Mouse (Mus musculus): Measurements from ENCODE around the gene Zfp978. TPM values are rescaled to one million over a fixed set of nuclear protein-coding genes. Genes with fewer than 3 reads are reported as not detected.
"Not testable (repeated sequence)": the region's sequence is repeated elsewhere in the genome, so short reads cannot be mapped to it uniquely, and the experiment has no call there.

The Zfp978 gene
- polyA plus RNA-seq, 1 experiment from 2014 or later = 0.14 TPM

DNA sequence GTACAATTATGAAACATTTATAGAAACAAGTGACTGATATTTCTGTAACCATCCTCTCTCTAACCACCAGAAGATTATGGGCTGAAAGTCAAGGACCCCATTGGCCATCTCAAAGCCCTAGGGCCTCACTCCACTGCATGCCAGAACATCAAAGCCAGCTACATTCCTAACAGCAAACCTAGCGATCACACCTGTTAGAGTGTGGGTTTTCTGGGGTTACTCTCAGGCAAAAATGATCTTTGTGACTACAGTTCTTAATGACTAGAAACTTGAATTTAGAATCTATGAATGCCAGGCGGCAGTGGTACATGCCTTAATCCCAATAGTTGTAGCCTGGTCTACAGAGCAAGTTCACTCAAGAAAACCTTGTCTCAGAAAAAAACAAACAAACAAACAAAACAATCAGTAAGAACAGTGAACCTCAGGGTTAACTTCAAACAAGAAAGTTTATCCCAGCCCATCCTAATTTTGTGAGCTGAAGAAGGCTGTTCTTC is 16.0 kb upstream of the Zfp978 start:
- not testable (repeated sequence) for H3K9ac ChIP-seq; H3K27ac ChIP-seq (replicated peaks); H3K4me3 ChIP-seq; H3K4me2 ChIP-seq; H3K4me1 ChIP-seq (replicated peaks); ATAC-seq (ENCODE audit: low FRiP score, low read depth); H3K27me3 ChIP-seq; H3K36me3 ChIP-seq
- H3K9me3 ChIP-seq = peaks cover 54% of the 10 kb centered on the region
- 91% methylated on average over 2 of the region's 2 CpGs for WGBS

DNA sequence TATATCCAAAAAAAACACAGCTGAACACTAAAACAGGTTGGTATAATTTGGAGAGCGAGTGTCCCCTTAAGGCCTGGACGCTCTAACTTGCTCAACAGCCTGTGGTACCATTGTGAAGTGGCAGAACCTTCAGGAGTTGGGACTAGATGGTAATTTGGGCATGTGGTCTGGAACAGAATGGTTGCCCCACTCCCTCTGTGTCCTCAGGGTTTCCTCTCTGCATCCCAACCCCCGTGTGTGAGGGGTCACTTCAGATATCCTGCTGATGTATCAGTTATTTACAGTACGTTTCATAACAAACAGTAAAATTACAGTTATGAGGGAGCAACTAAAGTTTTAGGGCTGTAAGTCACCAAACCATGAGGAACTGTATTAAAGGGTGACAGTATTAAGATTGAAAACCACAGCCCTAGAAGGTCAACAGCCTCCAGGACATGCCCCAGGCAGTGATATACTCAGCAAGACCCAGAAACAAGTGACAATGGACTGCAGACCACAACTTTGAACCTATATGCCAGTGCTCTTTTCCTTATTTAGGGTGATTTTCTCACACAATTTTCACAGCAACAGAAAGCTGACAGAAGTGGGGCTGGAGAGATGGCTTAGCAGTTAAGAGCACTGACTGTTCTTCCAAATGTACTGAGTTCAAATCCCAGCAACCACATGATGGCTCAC is 14.6 kb upstream of the Zfp978 start:
- H3K9me3 ChIP-seq = peaks cover 58% of the 10 kb centered on the region
- WGBS = 68% methylated on average over 4 of the region's 4 CpGs
- not testable (repeated sequence) for ATAC-seq (ENCODE audit: low FRiP score, low read depth)

DNA sequence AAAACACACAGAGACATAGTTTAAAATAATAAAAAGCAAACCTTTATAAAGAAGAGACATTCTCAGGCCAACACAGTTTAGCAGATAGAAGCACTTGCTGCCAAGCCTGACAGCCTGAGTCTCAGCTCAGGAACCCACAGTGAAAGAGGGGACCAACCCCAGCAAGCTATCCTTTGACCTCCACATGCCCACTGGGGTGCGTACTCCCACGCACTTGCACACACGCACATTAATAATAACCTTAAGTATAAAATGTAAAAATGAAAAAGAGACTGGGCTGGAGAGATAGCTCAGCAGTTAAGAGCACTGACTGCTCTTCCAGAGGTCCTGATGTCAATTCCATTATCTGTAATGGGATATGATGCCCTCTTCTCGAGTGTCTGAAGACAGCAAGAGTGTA is 13.8 kb upstream of the Zfp978 start:
- not testable (repeated sequence) for H3K36me3 ChIP-seq; H3K27me3 ChIP-seq; ATAC-seq (ENCODE audit: low FRiP score, low read depth); H3K4me2 ChIP-seq; H3K4me3 ChIP-seq; H3K4me1 ChIP-seq (replicated peaks); H3K27ac ChIP-seq (replicated peaks); H3K9ac ChIP-seq
- WGBS = 69% methylated on average over 4 of the region's 4 CpGs
- peaks cover 58% of the 10 kb centered on the region for H3K9me3 ChIP-seq

More for the DNA sequence above, 14.6 kb upstream of the Zfp978 start:
- H3K4me3 ChIP-seq; H3K9ac ChIP-seq; H3K27ac ChIP-seq (replicated peaks); H3K27me3 ChIP-seq; H3K4me2 ChIP-seq; H3K4me1 ChIP-seq (replicated peaks); H3K36me3 ChIP-seq: not testable (repeated sequence)

DNA sequence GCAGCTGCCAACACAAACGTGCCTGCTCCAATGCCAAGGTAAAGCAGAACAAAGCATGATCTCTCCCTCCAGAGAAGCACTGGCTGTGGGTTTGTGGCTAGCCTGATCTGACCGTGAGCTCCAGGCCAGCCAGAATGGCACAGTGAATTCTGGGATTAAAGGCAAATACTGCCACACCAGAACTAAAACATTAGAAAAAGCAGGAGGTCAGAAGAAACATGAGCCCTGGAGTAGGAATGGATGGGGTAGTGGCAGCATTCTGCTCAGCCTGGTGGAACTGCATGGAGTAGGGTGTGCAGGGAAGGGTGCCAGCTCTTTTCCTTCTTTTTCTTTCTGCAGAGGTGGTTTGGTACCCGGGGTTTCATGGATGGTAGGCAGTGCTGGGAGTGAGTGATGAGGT is 13.2 kb upstream of the Zfp978 start:
- H3K4me2 ChIP-seq; H3K4me1 ChIP-seq (replicated peaks); H3K36me3 ChIP-seq; H3K27ac ChIP-seq (replicated peaks); H3K4me3 ChIP-seq; ATAC-seq (ENCODE audit: low FRiP score, low read depth); H3K27me3 ChIP-seq; H3K9ac ChIP-seq: not testable (repeated sequence)
- peaks cover 57% of the 10 kb centered on the region for H3K9me3 ChIP-seq
- 82% methylated on average over 2 of the region's 3 CpGs for WGBS

DNA sequence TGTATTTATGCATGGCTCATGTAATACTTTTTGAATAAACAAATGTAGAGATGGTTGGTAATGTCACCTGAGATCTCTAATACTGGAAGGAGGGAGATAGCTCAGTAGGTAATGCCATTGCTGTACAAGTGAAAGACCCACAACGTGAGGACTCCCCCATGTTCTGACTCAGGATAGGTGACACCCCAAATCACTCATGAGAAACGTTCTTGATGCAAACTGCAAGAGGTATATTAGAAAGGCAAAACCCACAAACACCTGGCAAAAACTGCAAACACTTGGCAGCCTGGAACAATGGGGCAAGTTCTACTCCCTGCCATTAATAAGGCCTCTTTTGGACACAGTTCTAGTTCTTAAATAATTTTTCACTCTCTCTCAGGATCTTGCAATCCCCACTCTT is 12.7 kb upstream of the Zfp978 start:
- H3K4me3 ChIP-seq; H3K4me1 ChIP-seq (replicated peaks); H3K36me3 ChIP-seq; H3K27ac ChIP-seq (replicated peaks); H3K4me2 ChIP-seq; ATAC-seq (ENCODE audit: low FRiP score, low read depth); H3K27me3 ChIP-seq; H3K9ac ChIP-seq: not testable (repeated sequence)
- H3K9me3 ChIP-seq = peaks cover 52% of the 10 kb centered on the region
- 87% methylated on average over 2 of the region's 2 CpGs for WGBS

DNA sequence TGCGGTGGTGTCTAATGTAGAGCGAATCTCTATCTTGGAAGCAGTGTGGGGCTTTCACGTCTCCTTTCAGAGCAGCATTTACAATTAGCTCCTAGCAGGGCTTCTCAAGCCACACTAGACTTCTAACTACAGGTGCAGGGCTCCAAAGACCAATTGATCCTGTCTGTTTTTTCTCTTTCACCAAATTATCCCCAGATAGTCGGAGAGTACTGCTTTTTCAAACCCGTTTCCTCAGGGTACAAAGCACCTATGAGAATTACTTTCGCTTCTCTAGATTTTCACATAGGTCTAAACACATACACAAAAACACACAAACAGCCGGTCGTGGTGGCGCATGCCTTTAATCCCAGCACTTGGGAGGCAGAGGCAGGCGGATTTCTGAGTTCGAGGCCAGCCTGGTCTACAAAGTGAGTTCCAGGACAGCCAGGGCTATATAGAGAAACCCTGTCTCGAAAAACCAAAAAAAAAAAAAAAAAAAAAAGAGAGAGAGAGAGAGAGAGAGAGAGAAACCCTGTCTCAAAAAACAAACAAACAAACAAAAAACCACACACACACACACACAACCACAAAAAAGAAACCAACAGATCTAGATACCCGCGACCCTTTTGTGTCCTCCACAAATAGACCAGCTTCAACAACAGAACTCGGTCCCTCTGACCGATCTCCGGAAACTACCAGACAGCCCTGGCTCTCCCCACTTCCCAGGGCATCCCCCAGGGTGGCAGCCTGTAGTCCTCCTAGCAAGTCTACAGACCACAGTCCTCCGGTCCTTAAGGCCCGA is 12.0 kb upstream of the Zfp978 start:
- peaks cover 45% of the 10 kb centered on the region for H3K9me3 ChIP-seq
- H3K27ac ChIP-seq (replicated peaks); H3K4me2 ChIP-seq; ATAC-seq (ENCODE audit: low FRiP score, low read depth); H3K9ac ChIP-seq; H3K4me3 ChIP-seq; H3K27me3 ChIP-seq; H3K36me3 ChIP-seq; H3K4me1 ChIP-seq (replicated peaks): not testable (repeated sequence)
- WGBS = 93% methylated on average over 18 of the region's 19 CpGs

DNA sequence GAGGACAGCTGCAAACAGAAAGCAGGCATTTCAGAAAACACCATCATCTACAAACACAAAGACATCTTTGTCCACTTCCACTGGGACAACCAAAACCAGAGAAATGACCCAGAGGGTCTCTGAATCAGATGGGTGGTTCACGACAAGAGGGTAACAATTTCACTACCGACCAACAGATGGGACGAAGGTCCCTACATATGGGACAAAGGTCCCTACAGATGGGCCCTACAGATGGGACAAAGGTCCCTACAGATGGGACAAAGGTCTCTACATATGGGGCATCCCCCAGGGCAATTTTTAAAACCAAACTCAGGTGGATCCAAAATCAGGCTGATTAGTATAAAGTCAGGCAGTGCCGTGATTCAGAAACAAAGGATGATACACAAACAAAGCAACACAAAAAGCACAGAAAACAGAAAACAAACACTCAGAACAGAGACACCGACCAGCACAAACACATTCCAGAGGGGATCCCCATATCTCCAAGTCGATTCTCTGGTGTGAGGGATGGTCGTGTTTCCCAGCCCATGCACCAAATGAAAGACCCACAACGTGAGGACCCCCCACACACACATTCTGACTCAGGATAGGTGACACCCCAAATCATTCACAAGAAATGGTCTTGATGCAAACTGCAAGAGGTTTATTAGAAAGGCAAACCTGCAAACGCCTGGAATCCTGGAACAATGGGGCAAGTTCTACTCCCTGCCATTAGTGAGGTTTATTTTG is 11.3 kb upstream of the Zfp978 start:
- not testable (repeated sequence) for H3K4me3 ChIP-seq; H3K4me1 ChIP-seq (replicated peaks); H3K9ac ChIP-seq; H3K27ac ChIP-seq (replicated peaks); H3K27me3 ChIP-seq; ATAC-seq (ENCODE audit: low FRiP score, low read depth); H3K4me2 ChIP-seq; H3K36me3 ChIP-seq
- 86% methylated on average over 9 of the region's 9 CpGs for WGBS
- peaks cover 46% of the 10 kb centered on the region for H3K9me3 ChIP-seq

DNA sequence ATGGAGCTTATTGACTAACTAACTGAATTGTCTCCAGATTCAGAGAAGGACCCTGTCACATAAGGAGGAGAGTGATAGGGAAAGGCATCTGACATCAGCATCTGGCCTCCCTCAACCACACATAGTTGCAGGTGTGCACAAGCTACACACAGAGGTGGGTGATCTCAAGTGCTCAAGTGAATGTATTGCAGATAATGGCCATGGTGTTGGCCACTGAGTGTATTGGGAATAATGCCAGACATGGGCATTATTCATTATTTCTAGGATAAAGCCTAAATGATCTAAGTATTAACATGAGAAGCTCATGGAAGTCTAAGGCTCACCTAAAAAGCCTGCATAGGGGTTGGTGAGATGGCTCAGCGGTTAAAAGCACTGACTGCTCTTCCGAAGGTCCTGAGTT is 10.6 kb upstream of the Zfp978 start:
- not testable (repeated sequence) for H3K9ac ChIP-seq; H3K4me3 ChIP-seq; H3K4me2 ChIP-seq; H3K4me1 ChIP-seq (replicated peaks); H3K27me3 ChIP-seq; H3K27ac ChIP-seq (replicated peaks); H3K36me3 ChIP-seq
- 90% methylated on average over 2 of the region's 2 CpGs for WGBS
- peaks cover 42% of the 10 kb centered on the region for H3K9me3 ChIP-seq
- peak; percentile 61; the same call in 1 of the 2 replicates for ATAC-seq (ENCODE audit: low FRiP score, low read depth)

DNA sequence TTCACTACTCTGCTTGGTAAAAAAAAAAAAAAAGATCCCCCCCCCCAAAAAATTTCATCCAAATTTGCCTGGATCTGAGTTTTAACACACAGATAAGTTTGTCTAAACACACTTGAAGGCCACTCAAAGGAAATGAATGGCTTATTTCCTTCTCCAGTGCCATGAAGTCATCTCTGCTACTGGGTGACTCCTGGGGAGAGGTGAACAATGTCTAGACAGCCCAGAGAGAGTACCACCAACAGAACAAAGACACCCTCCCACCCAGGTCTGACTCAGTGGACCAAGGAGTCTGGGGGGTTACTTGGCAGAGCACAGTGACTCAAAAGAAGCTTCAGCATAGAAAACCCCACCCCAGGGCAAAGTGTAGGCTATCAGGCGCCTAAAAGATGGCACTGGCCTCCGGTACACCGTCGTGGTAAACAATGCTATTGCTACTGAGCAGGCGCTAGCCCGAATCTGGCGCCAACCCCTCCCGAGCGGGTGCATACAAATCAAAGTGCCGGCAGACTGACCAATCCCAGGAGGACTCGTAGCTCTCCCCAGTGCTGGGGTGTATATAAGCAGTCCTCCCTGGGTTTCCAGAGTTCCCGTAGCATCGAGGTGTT is 9.6 kb upstream of the Zfp978 start:
- not testable (repeated sequence) for H3K27me3 ChIP-seq; H3K4me1 ChIP-seq (replicated peaks)

DNA sequence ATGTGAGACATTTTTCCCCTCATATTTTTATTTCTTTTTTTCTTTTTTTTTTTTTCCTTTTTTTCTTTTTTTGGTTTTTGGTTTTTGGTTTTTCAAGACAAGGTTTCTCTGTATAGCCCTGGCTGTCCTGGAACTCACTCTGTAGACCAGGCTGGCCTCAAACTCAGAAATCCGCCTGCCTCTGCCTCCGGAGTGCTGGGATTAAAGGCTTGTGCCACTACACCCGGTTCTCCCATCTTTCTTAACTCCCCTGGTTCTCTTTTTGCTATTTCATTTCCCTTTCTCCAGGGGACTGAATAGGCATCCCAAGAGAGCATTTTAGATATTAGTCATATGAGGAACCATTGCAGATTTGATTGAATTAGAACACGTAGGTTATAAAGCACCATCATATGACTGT is 7.5 kb upstream of the Zfp978 start:
- WGBS = 87% methylated on average over 4 of the region's 4 CpGs
- H3K27me3 ChIP-seq; ATAC-seq (ENCODE audit: low FRiP score, low read depth); H3K4me3 ChIP-seq; H3K9ac ChIP-seq; H3K27ac ChIP-seq (replicated peaks); H3K4me2 ChIP-seq; H3K36me3 ChIP-seq; H3K4me1 ChIP-seq (replicated peaks): not testable (repeated sequence)
- H3K9me3 ChIP-seq = peaks cover 29% of the 10 kb centered on the region

More for the DNA sequence above, 9.6 kb upstream of the Zfp978 start:
- H3K9ac ChIP-seq; H3K4me2 ChIP-seq; H3K27ac ChIP-seq (replicated peaks); H3K4me3 ChIP-seq; H3K36me3 ChIP-seq; ATAC-seq (ENCODE audit: low FRiP score, low read depth): not testable (repeated sequence)
- 86% methylated on average over 11 of the region's 13 CpGs for WGBS
- peaks cover 42% of the 10 kb centered on the region for H3K9me3 ChIP-seq

DNA sequence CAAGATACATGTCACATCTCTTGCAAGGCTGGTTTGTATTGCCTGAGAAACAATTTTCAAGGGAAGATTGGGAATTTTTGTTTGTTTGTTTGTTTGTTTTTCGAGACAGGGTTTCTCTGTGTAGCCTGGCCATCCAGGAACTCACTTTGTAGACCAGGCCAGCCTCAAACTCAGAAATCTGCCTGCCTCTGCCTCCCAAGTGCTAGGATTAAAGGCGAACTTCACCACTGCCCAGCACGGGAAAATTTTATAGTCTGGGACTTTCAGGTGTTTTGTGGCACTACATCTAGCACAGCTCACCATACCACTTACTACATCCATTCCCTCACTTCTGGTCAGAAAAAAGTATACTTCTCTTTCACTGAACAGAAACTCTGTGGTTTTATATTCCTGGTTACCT is 5.1 kb upstream of the Zfp978 start:
- H3K36me3 ChIP-seq; H3K4me1 ChIP-seq (replicated peaks); H3K27ac ChIP-seq (replicated peaks); H3K9ac ChIP-seq; H3K4me3 ChIP-seq; ATAC-seq (ENCODE audit: low FRiP score, low read depth); H3K9me3 ChIP-seq; H3K4me2 ChIP-seq; H3K27me3 ChIP-seq: not testable (repeated sequence)
- WGBS = no CpG with 5 or more reads among the region's 3 CpGs

DNA sequence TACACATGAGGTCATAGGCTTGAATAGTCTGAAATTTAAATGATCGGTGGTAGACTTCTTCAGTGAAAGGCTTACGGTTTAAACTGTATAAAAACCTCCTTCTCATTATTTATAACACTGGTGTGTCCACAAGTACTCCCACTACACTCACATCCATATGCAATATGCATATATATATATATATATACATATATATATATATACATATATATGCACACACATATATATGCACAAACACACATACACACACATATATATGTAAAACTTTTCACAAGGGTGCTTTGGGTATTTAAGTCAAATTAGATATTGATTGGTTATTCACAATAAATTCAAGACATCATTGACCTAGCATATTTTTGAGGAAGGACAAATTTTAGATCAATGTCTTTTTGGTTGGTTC is 3.9 kb upstream of the Zfp978 start:
- H3K4me2 ChIP-seq; H3K9ac ChIP-seq; H3K4me1 ChIP-seq (replicated peaks); H3K36me3 ChIP-seq; ATAC-seq (ENCODE audit: low FRiP score, low read depth); H3K9me3 ChIP-seq; H3K27ac ChIP-seq (replicated peaks); H3K4me3 ChIP-seq; H3K27me3 ChIP-seq: not testable (repeated sequence)
- WGBS = no CpG with 5 or more reads among the region's 2 CpGs

All from hindbrain, embryonic 15.5 days (tissue).